Mouse (Mus musculus) cerebellum, adult 2 months (tissue): Measurements from ENCODE around the gene Aldh16a1.

Experiments used
- CTCF ChIP-seq: fragments of 200-500 bp; IDR thresholded peaks from 2 replicates; pipeline ENCODE4 v1.5.1; 2011; ENCODE audit warnings: low read depth, mild to moderate bottlenecking, control low read depth, low read length, moderate library complexity, borderline replicate concordance; ENCODE audit not compliant: insufficient read depth
- POLR2A ChIP-seq: fragments of 200-500 bp; IDR thresholded peaks from 2 replicates; pipeline ENCODE4 v1.6.1; 2011; ENCODE audit warnings: low read length, control low read depth, borderline replicate concordance; ENCODE audit not compliant: insufficient read depth

DNA sequence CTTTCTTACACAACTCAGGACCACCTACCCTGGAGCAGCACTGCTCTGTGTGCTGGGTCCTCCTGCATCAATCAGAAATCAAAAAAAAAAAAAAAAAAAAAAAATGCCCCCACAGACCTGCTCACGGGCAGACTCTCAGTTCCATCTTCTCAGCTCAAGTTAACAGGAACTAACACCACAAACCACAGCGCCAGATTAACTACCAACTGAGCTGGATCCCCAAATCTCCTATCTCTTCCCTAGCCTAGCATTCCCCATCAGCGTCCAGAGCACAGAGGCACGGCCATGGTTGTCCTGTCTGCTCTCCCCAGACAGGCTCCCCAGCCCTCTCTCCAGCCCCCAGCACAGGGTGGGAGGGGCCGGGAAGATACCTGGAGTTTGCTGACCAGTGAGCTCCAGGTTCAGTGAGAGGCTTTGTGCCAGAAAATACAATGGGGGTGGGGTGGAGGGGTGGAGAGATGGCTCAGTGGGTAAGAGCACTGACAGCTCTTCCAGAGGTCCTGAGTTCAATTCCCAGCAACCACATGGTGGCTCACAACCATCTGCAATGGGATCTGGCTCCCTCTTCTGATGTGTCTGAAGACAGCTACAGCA is 47.2 kb downstream of the Aldh16a1 start:
- no peak for TF ChIP-seq CTCF
- TF ChIP-seq POLR2A = no peak
